Mouse (Mus musculus) hematopoietic stem cell, adult 5-6 weeks (primary cell): Measurements from ENCODE around the gene Cmbl. TPM values are rescaled to one million over a fixed set of nuclear protein-coding genes. Genes with fewer than 3 reads are reported as not detected.

ENCODE experiments used
- ATAC-seq, 2 experiments: fragments of 125-278 bp in 1 of 2; replicated peaks in 1 of 2; 2 replicates each; pipeline ENCODE4 v1.8.0; 2016 to 2017; ENCODE audit warnings: inconsistent platforms in 2 of 2, mild to moderate bottlenecking in 2 of 2, moderate number of reproducible peaks in 2 of 2, low read depth in 1 of 2, moderate TSS enrichment in 1 of 2; ENCODE audit not compliant: low FRiP score in 2 of 2, poor library complexity in 2 of 2, severe bottlenecking in 2 of 2, insufficient read depth in 1 of 2, low TSS enrichment in 1 of 2
- total RNA-seq: library from RNA; stranded (forward); fragments of 172-1452, 232-1000 nt; gene quantifications from 2 replicates; pipeline ENCODE4 v1.2.3, GENCODE M21; 2017

Gene Cmbl
- 1.1 TPM in 1 of 2 replicates, not detected in the other for total RNA-seq

GRCm38 (mm10) chr15:31565184-31565583 is at the start of gene Cmbl:
Gene Cmbl (plus strand): TSS chr15:31565389.
- ATAC-seq, result no peak

- peak in 1 of 2 experiments; percentile 71; a peak in 1 of 4 replicates for ATAC-seq
These were observed 48.0 kb upstream of the Cmbl start for GRCm38 (mm10) chr15:31517186-31517585.

- ATAC-seq, result no peak
These were observed 46.8 kb upstream of the Cmbl start for GRCm38 (mm10) chr15:31518371-31518770.

GRCm38 (mm10) chr15:31519000-31519399 is 46.2 kb upstream of the Cmbl start:
- ATAC-seq, result no peak

DNA sequence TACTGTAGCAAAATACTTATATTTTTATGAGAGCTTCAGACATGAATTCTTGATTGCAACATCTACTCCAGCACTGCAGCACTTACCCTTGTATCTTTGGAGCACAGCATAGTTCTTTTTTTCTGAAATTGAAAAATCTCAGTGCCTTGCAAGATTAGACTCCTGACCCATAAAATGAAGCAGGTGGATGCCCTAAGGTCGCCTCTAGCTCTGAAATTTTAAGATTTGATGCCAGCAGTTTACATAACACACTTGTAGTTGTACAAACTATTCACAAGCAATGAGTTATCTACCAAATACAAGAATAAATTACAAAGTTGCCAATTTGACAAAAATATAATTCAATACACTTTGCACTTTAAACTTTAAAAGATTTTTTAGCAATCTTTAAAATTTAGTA is 38.7 kb upstream of the Cmbl start:
- no peak for ATAC-seq

GRCm38 (mm10) chr15:31528477-31528876 is 36.7 kb upstream of the Cmbl start:
- ATAC-seq, result no peak

DNA sequence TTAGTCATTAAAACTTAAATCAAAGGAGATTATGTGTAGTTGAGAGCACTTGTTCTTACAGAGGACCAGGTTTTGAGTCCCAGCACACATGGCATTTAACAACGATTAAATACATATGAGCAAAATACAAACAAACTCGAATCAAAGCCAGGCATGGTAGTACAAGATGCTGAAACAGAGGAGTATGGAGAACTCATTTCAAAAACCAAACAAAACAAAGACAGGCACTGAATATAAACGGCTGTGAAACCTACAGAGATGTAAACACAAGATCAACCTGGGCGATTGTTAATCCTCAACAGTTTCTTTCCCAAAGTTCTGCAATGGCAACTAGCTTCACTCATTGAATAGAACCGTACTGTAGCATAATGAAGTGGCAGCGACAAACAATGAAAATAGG is 36.1 kb upstream of the Cmbl start:
- ATAC-seq, result no peak

GRCm38 (mm10) chr15:31529811-31530658 is 35.2 kb upstream of the Cmbl start:
- ATAC-seq, result no peak; a peak in 1 of 4 replicates

- ATAC-seq, result peak; percentile 34 to 54
These were observed 34.3 kb upstream of the Cmbl start, which contains the start of gene March6 for GRCm38 (mm10) chr15:31530659-31531445. Gene March6 (minus strand): TSS chr15:31531053.

DNA sequence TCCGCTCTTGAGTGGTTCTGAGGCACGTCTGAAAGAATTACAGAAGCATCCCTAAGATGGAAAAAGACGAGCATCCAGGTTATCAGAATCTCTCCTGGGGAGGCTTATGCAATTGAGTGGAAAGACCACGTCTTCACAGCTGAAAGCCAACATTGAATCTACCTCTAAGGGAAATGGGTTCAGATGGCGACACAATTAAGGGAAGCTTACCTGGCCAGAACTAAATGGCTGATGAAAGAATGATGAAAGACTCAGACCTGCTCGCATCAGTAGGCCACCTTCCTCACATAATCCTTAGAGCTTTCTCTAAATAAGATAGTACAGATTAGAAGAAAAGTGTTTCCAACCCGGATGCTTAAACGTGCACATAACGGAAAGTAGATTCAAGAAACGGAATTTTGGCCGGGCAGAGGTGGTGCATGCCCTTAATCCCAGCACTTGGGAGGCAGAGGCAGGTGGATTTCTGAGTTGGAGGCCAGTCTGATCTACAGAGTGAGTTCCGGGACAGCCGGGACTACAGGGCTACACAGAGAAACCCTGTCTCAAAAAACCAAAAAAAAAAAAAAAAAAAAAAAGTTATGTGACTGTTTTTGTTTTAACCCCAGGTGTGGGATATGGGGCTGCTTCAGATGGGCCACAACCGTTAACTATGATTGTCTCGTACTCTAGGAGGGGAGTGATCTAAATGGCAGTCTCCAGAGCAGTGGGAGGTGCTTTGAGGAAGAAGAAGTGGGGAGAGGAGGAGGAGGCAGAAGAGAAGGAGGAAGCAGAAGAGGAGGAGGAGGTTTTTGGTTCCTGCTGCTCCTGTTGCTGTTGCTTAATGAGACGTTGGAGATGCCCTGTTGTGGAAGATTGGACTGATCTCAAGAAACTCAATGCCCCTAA is 33.5 kb upstream of the Cmbl start:
- peak; percentile 49 to 51; a peak in 3 of 4 replicates for ATAC-seq

GRCm38 (mm10) chr15:31532331-31533021 is 32.7 kb upstream of the Cmbl start:
- ATAC-seq, result no peak

DNA sequence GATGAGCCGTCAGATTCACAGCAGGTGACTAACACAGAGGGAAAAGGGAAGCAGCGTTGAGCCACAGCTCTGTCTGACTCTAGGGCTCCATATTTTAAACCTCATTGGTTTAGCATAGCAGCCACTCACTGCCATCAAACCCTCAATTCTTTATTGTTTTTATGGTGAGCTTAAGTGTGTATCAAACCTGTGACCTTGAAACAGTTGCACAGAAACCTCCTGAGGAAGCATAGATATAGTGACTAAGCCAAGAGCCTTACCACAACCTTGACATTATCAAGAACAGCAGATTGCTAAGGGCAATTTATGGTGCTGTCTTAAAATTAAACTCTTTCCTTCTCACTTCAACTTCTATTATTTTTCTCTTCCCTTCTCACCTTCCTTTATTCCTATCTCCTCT is 31.7 kb upstream of the Cmbl start:
- peak; percentile 27 to 42 for ATAC-seq

DNA sequence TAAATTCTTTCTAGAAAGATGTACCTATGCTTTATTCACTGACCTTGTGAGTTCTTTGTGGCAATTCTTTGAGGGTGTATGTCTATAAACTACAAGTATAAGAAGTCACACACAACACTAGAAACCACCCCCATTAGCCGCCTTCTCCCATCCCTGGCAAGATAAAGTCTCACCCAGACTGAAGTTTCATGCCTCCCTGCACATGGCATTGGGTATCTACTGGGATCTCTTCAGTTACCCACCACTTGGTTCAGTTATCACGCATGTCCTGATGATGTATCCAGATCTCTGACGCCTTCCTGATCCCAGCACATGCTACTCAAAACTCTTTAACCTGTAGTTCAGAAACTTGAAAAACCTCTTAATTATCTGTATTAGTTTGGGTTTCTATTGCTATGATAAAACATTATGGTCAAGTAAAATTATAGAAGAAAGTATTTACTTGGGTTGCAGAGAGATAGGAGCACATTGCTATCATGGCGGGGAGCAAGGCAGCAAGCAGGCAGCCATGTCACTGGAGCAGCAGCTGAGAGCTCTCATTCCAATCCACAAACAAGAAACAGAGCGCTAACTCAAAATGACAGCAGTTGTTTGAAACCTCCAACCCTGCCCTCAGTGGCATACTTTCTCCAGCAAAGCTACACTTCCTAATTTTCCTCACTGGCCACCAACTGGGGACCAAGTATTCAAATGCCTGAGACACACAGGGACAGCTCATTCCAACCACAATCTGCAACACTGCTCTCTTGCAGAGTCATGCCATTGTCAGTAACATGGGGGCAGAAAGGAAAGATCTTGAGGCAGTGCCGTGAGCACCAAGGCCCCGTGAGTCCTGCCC is 30.5 kb upstream of the Cmbl start:
- ATAC-seq, result no peak

- ATAC-seq, result no peak
These were observed 29.8 kb upstream of the Cmbl start for GRCm38 (mm10) chr15:31535259-31535855.

- no peak for ATAC-seq
These were observed 29.0 kb upstream of the Cmbl start for GRCm38 (mm10) chr15:31536051-31536737.
